Mouse (Mus musculus): ENCODE results near the gene Iqsec3.

DNA sequence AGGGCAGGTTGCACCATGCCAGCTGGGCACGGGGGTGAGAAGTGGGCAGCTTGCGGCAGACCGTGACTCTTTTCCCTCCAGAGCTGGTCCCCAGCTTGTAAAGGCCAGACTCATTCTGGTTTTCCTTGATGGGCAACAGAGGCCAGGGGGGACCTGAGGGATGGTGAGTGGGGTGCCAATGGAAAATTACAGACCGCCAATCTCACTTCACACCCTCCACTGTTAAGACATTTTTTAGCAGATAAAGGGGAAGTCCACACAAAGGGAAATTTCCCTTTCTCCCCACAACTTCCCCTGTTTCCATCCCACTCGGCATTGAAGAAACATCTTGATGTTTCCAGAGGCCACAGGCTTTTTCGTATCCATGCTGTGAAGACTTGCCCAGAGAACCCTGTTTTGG lies 131.8 kb downstream of the Iqsec3 start:
- TF ChIP-seq CTCF (IDR thresholded peaks at IDR 0.05; ENCODE audit: low read depth) (no peak), EP300 (optimal IDR thresholded peaks at IDR 0.05) (no peak)

All from stomach, postnatal 0 days (tissue).